Mouse (Mus musculus): ENCODE results near the gene Zfp36l1.

GRCm38 (mm10) chr12:80132250-80133003 lies 19.6 kb upstream of the Zfp36l1 start:
- TF ChIP-seq GATA1 (IDR thresholded peaks at IDR 0.05; ENCODE audit: borderline replicate concordance, low read length) (no peak), FLI1 (IDR thresholded peaks at IDR 0.05; ENCODE audit: low read length) (no peak)

All from megakaryocyte, embryonic 14.5 days (primary cell).